Mouse (Mus musculus): Measurements from ENCODE around the gene Ncbp1. TPM values are rescaled to one million over a fixed set of nuclear protein-coding genes. Genes with fewer than 3 reads are reported as not detected.

Ncbp1 gene
- polyA plus RNA-seq, 1 experiment from 2014 or later, result 90.6 TPM

DNA sequence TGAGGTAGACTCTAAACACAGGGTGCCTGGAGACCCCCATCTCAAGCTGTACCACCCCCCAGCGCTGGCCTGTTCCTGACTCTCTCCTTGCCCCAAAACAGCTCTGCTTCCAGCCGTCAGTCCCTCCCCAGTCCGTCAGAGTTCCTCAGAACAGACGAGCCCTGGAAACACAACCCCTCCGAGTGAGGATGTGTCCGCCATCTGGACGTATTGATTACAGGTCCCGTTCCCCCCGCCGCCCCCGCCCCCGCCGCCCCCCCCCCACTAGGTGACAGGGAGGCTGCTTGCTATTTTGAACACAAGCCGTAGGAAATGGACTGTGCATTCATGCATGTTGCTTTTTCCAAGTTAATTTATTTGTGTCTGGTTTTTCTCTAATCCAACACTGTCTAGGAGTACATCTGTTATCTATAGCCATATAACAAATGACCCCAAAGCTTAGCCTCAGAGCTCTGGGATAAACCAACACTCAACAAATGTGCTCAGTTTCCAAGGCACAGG, 37.2 kb upstream of the Ncbp1 start:
- Histone ChIP-seq H3K9ac (replicated peaks; ENCODE audit: low read length) (no peak overlapping the region), H3K4me1 (ENCODE audit: insufficient read depth, low read length) (peaks cover 28% of the 10 kb centered on the region), H3K9me3 (ENCODE audit: low read length) (no peaks in the 10 kb centered on the region), H3K27ac (ENCODE audit: low read length) (peak overlapping the region; percentile 89), H3K27me3 (ENCODE audit: insufficient read depth, low read length) (no peaks in the 10 kb centered on the region), H3K4me3 (ENCODE audit: low read length) (no peak overlapping the region), H3K4me2 (replicated peaks; ENCODE audit: low read depth, low read length) (no peak overlapping the region; the same call in 1 of the 2 replicates), H3K36me3 (ENCODE audit: insufficient read depth, low read length) (no peaks in the 10 kb centered on the region)
- ATAC-seq (ENCODE audit: low FRiP score, low TSS enrichment), result peak; percentile 66
- 8% methylated on average over 14 of the region's 14 CpGs for WGBS

DNA sequence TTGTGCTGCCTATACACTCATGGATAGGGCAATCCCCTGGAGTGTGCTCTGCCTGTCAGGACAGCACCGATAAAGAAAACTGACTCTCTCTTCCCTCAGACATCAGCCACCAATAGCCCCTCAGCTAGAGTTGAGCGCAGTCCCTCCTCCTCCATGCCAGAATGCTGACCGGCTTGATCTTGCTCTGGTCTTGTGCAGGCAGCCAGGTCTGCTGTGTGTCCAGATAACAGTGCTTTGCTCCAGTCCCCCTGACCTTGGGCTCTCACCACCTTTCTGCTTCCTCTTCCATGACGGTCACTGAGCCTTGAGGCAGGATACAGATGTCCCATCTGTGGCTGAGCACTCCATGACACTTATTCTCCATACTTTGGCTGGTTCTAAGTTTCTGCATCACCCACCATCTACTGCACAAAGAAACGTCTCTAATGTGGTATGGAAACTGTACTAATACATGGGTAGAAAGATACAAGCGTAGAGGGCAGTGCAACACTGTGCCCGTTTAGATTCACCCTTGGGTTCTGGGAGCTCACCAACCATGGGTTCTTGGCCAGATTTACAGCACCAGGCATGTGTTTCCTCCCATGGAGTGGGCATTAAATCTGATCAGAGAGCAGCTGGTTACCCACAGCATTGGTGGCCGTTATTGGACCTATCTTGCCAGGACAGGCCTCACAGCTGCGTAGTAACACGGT, 36.2 kb upstream of the Ncbp1 start:
- H3K9ac ChIP-seq (replicated peaks; ENCODE audit: low read length), result no peak overlapping the region
- H3K4me2 ChIP-seq (replicated peaks; ENCODE audit: low read depth, low read length), result no peak overlapping the region
- no peak for ATAC-seq (ENCODE audit: low FRiP score, low TSS enrichment)
- peaks cover 28% of the 10 kb centered on the region for H3K4me1 ChIP-seq (ENCODE audit: insufficient read depth, low read length)
- H3K27ac ChIP-seq (ENCODE audit: low read length), result peak overlapping the region; percentile 48; the same call in 1 of the 2 replicates
- 83% methylated on average over 10 of the region's 10 CpGs for WGBS
- no peak overlapping the region for H3K4me3 ChIP-seq (ENCODE audit: low read length)
- H3K9me3 ChIP-seq (ENCODE audit: low read length), result no peaks in the 10 kb centered on the region
- no peaks in the 10 kb centered on the region for H3K36me3 ChIP-seq (ENCODE audit: insufficient read depth, low read length)
- no peaks in the 10 kb centered on the region for H3K27me3 ChIP-seq (ENCODE audit: insufficient read depth, low read length)

DNA sequence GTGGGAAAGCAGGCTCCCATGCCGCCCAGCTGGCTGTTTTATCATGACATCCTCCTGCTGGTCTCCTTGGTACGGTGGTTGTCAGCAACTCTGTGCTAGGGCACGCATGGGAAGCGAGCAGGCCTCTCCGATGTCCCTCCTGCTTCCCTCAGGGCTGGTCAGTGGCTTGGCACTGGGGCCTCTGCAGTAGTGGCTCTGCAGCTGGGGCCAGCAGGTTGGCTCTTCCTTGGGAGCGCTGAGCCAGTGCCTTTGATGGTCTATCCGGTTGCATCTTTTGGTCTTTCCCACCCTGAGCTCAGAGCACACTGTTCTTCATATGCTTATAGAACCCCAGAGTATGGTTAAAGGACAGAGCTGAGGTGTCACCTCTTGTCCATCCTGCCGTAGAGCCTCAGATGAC, 28.3 kb upstream of the Ncbp1 start:
- Histone ChIP-seq H3K27ac (ENCODE audit: low read length) (no peak overlapping the region), H3K9ac (replicated peaks; ENCODE audit: low read length) (no peak overlapping the region), H3K27me3 (ENCODE audit: insufficient read depth, low read length) (no peaks in the 10 kb centered on the region), H3K9me3 (ENCODE audit: low read length) (no peaks in the 10 kb centered on the region), H3K4me3 (ENCODE audit: low read length) (no peak overlapping the region), H3K4me1 (ENCODE audit: insufficient read depth, low read length) (no peaks in the 10 kb centered on the region), H3K36me3 (ENCODE audit: insufficient read depth, low read length) (peaks cover 16% of the 10 kb centered on the region; the same call in 1 of the 2 replicates), H3K4me2 (replicated peaks; ENCODE audit: low read depth, low read length) (no peak overlapping the region)
- no peak for ATAC-seq (ENCODE audit: low FRiP score, low TSS enrichment)
- WGBS, result 71% methylated on average over 8 of the region's 8 CpGs

DNA sequence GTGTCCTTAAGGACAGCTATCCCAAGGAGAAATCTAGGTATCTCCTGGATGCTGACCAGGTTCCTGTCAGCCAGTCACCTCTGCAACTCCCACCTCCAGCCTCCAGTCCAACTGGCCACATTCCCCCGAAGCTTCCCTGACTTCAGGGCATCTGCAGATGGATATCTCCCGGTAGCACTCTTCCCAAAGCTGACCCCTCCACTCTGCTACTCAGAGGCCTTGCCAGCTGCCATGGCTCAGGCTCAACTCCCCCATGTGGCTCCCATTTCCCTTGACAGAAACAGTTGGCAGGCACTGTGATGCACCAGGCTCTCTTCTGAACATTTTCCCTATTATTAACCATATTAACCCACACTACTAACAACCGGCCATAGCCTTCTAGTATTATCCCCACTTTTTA, 27.1 kb upstream of the Ncbp1 start:
- Histone ChIP-seq H3K9ac (replicated peaks; ENCODE audit: low read length) (no peak overlapping the region), H3K9me3 (ENCODE audit: low read length) (no peaks in the 10 kb centered on the region), H3K27ac (ENCODE audit: low read length) (no peak overlapping the region), H3K36me3 (ENCODE audit: insufficient read depth, low read length) (peaks cover 28% of the 10 kb centered on the region), H3K4me2 (replicated peaks; ENCODE audit: low read depth, low read length) (no peak overlapping the region), H3K4me1 (ENCODE audit: insufficient read depth, low read length) (no peaks in the 10 kb centered on the region), H3K27me3 (ENCODE audit: insufficient read depth, low read length) (no peaks in the 10 kb centered on the region), H3K4me3 (ENCODE audit: low read length) (no peak overlapping the region)
- no peak for ATAC-seq (ENCODE audit: low FRiP score, low TSS enrichment)
- 38% methylated on average over 3 of the region's 3 CpGs for WGBS

DNA sequence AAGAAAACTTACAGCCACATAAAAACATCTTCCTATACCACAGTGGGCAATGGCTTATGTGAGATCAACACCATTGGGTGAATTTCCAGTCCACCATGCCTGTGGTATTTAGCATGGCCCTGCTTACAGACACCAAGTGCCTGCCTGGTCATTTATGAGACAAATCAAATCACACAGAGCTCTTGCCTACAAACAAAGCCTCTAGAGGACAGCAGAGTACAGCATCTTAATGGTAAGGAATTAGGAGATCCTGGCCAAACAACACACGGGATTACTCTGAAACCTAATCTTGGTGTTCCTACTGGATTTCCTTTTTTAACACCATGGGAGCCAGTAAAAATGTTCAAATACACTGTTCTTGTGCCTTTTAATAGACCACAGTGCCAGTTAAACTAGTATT, 23.1 kb upstream of the Ncbp1 start:
- no peak overlapping the region for H3K9ac ChIP-seq (replicated peaks; ENCODE audit: low read length)
- no peak overlapping the region for H3K4me3 ChIP-seq (ENCODE audit: low read length)
- H3K9me3 ChIP-seq (ENCODE audit: low read length), result no peaks in the 10 kb centered on the region
- WGBS, result 59% methylated on average over 1 of the region's 1 CpGs
- H3K27ac ChIP-seq (ENCODE audit: low read length), result no peak overlapping the region
- H3K4me1 ChIP-seq (ENCODE audit: insufficient read depth, low read length), result no peaks in the 10 kb centered on the region
- no peak overlapping the region for H3K4me2 ChIP-seq (replicated peaks; ENCODE audit: low read depth, low read length)
- H3K36me3 ChIP-seq (ENCODE audit: insufficient read depth, low read length), result peaks cover 67% of the 10 kb centered on the region
- ATAC-seq (ENCODE audit: low FRiP score, low TSS enrichment), result no peak
- no peaks in the 10 kb centered on the region for H3K27me3 ChIP-seq (ENCODE audit: insufficient read depth, low read length)

DNA sequence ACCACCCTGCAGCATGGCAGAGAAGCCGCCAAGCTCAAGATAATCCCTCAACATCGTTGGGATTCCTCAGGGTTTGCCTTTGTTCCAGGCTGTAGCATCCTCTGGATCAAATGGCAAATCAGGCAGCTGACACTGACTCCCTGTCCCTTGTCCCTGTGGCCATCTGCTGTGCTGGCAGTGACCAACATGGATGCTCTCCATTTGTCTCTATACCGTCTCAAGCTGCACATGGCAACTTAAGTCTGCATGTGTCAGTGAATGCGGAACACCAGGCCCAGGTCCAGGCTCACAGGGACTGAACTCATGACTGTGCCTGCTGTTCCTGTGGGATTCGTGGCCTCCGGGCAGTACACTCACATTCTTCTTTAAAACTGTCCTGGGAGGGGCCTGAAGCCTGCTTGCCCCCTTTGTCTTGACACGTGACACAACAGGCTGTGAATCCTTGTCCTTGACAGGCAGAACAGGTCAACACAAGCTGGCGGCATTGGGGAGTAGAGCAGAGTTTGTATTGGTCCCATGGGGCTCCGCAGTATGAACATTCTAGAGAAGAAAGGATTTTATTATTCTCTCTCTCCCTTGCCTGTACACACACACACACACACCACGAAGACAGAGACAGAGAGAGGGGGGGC, 21.8 kb upstream of the Ncbp1 start:
- ATAC-seq (ENCODE audit: low FRiP score, low TSS enrichment), result no peak
- 75% methylated on average over 10 of the region's 10 CpGs for WGBS
- Histone ChIP-seq H3K4me2 (replicated peaks; ENCODE audit: low read depth, low read length) (no peak overlapping the region), H3K4me3 (ENCODE audit: low read length) (no peak overlapping the region), H3K9ac (replicated peaks; ENCODE audit: low read length) (no peak overlapping the region), H3K27me3 (ENCODE audit: insufficient read depth, low read length) (no peaks in the 10 kb centered on the region), H3K27ac (ENCODE audit: low read length) (no peak overlapping the region), H3K4me1 (ENCODE audit: insufficient read depth, low read length) (no peaks in the 10 kb centered on the region), H3K9me3 (ENCODE audit: low read length) (no peaks in the 10 kb centered on the region), H3K36me3 (ENCODE audit: insufficient read depth, low read length) (peaks cover 70% of the 10 kb centered on the region)

DNA sequence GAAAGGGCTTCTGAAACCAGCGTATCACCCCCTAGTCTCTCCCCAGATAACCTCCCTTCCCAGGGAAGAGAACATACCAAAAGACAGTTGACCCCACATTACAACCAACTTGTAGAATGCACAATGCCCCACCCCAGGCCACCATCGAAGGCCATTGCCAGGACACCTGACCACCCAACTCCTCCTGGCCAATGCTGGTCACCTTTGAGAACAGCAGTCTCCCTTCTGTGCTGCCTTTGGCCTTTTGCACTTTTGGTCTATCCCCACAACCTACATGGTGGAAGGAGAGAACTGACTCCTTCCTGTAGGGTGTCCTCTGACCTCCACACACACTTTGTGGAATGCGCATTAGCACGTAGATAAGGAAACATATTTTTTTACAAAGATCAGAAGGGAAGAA, 20.9 kb upstream of the Ncbp1 start:
- Histone ChIP-seq H3K4me3 (ENCODE audit: low read length) (no peak overlapping the region), H3K27me3 (ENCODE audit: insufficient read depth, low read length) (no peaks in the 10 kb centered on the region), H3K9me3 (ENCODE audit: low read length) (no peaks in the 10 kb centered on the region), H3K4me2 (replicated peaks; ENCODE audit: low read depth, low read length) (no peak overlapping the region), H3K27ac (ENCODE audit: low read length) (no peak overlapping the region), H3K36me3 (ENCODE audit: insufficient read depth, low read length) (peaks cover 78% of the 10 kb centered on the region), H3K4me1 (ENCODE audit: insufficient read depth, low read length) (no peaks in the 10 kb centered on the region), H3K9ac (replicated peaks; ENCODE audit: low read length) (no peak overlapping the region)
- ATAC-seq (ENCODE audit: low FRiP score, low TSS enrichment), result no peak
- 96% methylated on average over 4 of the region's 4 CpGs for WGBS

DNA sequence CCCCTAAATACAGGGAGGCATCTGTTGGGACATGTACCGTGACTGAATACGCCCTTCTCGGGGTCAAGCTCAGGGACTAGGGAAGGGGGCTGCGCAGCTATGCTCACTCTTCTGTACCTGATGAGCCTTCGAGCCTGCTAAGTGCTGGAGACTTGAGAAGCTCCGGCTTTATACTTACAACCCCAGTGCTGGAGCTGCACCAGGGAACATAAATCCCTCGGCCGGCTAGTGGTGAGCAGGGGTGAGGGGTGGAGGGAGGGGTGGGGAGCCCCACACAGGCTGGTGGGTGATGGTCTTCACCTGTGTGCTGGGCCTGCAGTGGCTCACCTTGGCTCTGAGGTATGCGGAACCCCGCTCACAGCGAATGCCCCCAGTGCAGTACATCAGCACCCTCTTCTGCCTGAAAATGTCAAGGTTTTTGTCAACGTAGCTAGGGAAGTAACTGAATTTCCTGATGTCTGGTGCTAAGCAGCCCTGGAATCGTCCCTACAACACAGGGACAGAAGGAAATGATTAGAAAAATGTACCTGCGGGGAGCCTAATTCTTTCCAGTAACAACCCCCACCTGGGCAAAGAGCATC, 18.8 kb upstream of the Ncbp1 start:
- H3K36me3 ChIP-seq (ENCODE audit: insufficient read depth, low read length), result peaks cover 79% of the 10 kb centered on the region
- H3K27me3 ChIP-seq (ENCODE audit: insufficient read depth, low read length), result no peaks in the 10 kb centered on the region
- no peaks in the 10 kb centered on the region for H3K9me3 ChIP-seq (ENCODE audit: low read length)
- ATAC-seq (ENCODE audit: low FRiP score, low TSS enrichment), result peak; percentile 57; the same call in 1 of the 2 replicates
- WGBS, result 74% methylated on average over 14 of the region's 14 CpGs
- H3K9ac ChIP-seq (replicated peaks; ENCODE audit: low read length), result no peak overlapping the region
- H3K4me2 ChIP-seq (replicated peaks; ENCODE audit: low read depth, low read length), result no peak overlapping the region
- H3K27ac ChIP-seq (ENCODE audit: low read length), result no peak overlapping the region
- no peak overlapping the region for H3K4me3 ChIP-seq (ENCODE audit: low read length)
- H3K4me1 ChIP-seq (ENCODE audit: insufficient read depth, low read length), result no peaks in the 10 kb centered on the region

DNA sequence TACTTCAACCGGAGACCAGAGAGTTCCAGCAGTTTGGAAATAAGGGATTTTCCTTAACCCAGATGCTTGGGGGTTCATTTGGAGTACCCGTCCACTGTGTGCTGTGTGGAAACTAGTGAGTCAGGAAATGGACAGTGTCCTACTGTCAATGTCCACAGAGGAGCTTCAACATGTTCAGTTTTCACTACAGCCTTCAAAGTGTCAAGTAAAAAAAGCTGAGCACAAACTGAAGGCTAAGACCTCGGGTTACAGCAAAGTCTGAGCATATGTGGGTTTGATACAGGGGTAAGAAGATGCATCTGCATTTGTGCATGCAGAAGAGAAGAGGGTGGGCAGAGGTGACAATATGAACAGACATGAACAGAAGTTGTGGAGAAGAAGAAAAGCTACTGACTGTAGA, 17.6 kb upstream of the Ncbp1 start:
- Histone ChIP-seq H3K27me3 (ENCODE audit: insufficient read depth, low read length) (no peaks in the 10 kb centered on the region), H3K4me3 (ENCODE audit: low read length) (no peak overlapping the region), H3K9ac (replicated peaks; ENCODE audit: low read length) (no peak overlapping the region), H3K27ac (ENCODE audit: low read length) (no peak overlapping the region), H3K36me3 (ENCODE audit: insufficient read depth, low read length) (peaks cover 84% of the 10 kb centered on the region), H3K9me3 (ENCODE audit: low read length) (no peaks in the 10 kb centered on the region), H3K4me1 (ENCODE audit: insufficient read depth, low read length) (no peaks in the 10 kb centered on the region), H3K4me2 (replicated peaks; ENCODE audit: low read depth, low read length) (no peak overlapping the region)
- ATAC-seq (ENCODE audit: low FRiP score, low TSS enrichment), result no peak
- WGBS, result 77% methylated on average over 3 of the region's 3 CpGs

DNA sequence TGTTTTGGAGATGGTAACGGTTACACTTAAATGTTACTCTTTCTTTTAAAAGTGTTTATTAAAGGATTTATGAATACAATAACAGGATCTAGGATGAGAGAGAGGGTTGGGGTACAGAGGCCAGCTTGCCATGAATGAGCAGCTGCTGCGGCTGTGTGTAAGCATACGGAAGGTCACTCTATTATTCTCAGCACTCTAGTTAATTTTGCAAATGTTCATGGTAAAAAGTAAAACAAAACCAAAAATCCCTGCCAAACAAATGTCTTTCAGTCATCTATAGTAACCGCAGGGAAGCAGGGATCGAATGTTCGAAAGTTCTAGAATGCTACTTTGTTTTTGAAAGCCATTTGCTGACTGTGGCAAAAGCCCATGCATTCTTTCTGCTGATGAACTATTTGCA, 15.1 kb upstream of the Ncbp1 start:
- Histone ChIP-seq H3K27ac (ENCODE audit: low read length) (no peak overlapping the region), H3K4me1 (ENCODE audit: insufficient read depth, low read length) (peaks cover 8% of the 10 kb centered on the region)
- no peak for ATAC-seq (ENCODE audit: low FRiP score, low TSS enrichment)

More for the DNA sequence above, 15.1 kb upstream of the Ncbp1 start:
- no peaks in the 10 kb centered on the region for H3K9me3 ChIP-seq (ENCODE audit: low read length)
- H3K27me3 ChIP-seq (ENCODE audit: insufficient read depth, low read length), result no peaks in the 10 kb centered on the region
- no peak overlapping the region for H3K9ac ChIP-seq (replicated peaks; ENCODE audit: low read length)
- H3K36me3 ChIP-seq (ENCODE audit: insufficient read depth, low read length), result peaks cover 70% of the 10 kb centered on the region
- 88% methylated on average over 6 of the region's 6 CpGs for WGBS
- H3K4me2 ChIP-seq (replicated peaks; ENCODE audit: low read depth, low read length), result no peak overlapping the region
- H3K4me3 ChIP-seq (ENCODE audit: low read length), result no peak overlapping the region

Data from kidney, embryonic 16.5 days (tissue).